Mouse (Mus musculus) CH12.LX (cell line): Measurements from ENCODE around the gene Mt3. TPM values are rescaled to one million over a fixed set of nuclear protein-coding genes. Genes with fewer than 3 reads are reported as not detected.

ENCODE experiments used
- DNase-seq: peaks from one replicate; pipeline ENCODE4 v3.0.0-alpha.2; 2013; ENCODE audit errors: extremely low read depth
- H3K27ac ChIP-seq: 2 replicates; pipeline ENCODE4 v1.5.1; 2012; ENCODE audit warnings: low read depth, mild to moderate bottlenecking, control low read depth, moderate library complexity; ENCODE audit not compliant: insufficient read depth
- H3K27me3 ChIP-seq: replicated peaks from 2 replicates; pipeline ENCODE3; 2012; ENCODE audit warnings: inconsistent platforms
- H3K36me3 ChIP-seq, 2 experiments: replicated peaks in 1 of 2; 2 replicates each; pipeline versions ENCODE3 to v1.6.1; 2012; ENCODE audit warnings: inconsistent platforms in 1 of 2, low read length in 1 of 2, mild to moderate bottlenecking in 1 of 2, mixed read lengths in 1 of 2, moderate library complexity in 1 of 2; ENCODE audit not compliant: control insufficient read depth in 1 of 2, insufficient read depth in 1 of 2
- H3K4me1 ChIP-seq, 2 experiments: 2 replicates each; pipeline ENCODE4 v1.6.1; 2012; ENCODE audit warnings: inconsistent platforms in 1 of 2, moderate library complexity in 1 of 2; ENCODE audit not compliant: insufficient read depth in 2 of 2, control insufficient read depth in 1 of 2
- H3K4me2 ChIP-seq: 2 replicates; pipeline ENCODE4 v1.6.1; 2012; ENCODE audit warnings: low read depth, mild to moderate bottlenecking, control low read depth; ENCODE audit not compliant: poor library complexity, insufficient read depth, severe bottlenecking
- H3K4me3 ChIP-seq, 3 experiments: fragments of 150-350 bp in 1 of 3; sonication (generic) in 1 of 3; replicated peaks in 1 of 3; 2 replicates each; pipeline versions ENCODE3 to v1.5.1; 2011 to 2012; ENCODE audit warnings: low read depth in 2 of 3, low read length in 2 of 3, mild to moderate bottlenecking in 2 of 3, moderate library complexity in 2 of 3, control low read depth in 1 of 3, improper control_type of control experiment in 1 of 3, inconsistent platforms in 1 of 3, mixed read lengths in 1 of 3; ENCODE audit not compliant: poor library complexity in 1 of 3
- H3K79me2 ChIP-seq: replicated peaks from 2 replicates; pipeline ENCODE4 v1.6.1; 2012; ENCODE audit warnings: mild to moderate bottlenecking, moderate library complexity; ENCODE audit not compliant: control insufficient read depth, poor library complexity, insufficient read depth, severe bottlenecking; ENCODE audit errors: extremely low read depth
- H3K9ac ChIP-seq: 2 replicates; pipeline ENCODE4 v1.6.1; 2012; ENCODE audit warnings: low read depth, mild to moderate bottlenecking, control low read depth, moderate library complexity; ENCODE audit not compliant: insufficient read depth
- H3K9me3 ChIP-seq: replicated peaks from 2 replicates; pipeline ENCODE3; 2012; ENCODE audit warnings: low read length, inconsistent platforms, mixed read lengths
- CHD1 ChIP-seq: IDR thresholded peaks from 2 replicates; pipeline ENCODE4 v1.6.1; 2012; ENCODE audit warnings: low read depth, low read length, improper control_type of control experiment, inconsistent platforms
- CTCF ChIP-seq, 2 experiments: IDR thresholded peaks in 1 of 2; conservative IDR thresholded peaks in 1 of 2; 2 replicates each; pipeline ENCODE4 v1.5.1; 2011 to 2012; ENCODE audit warnings: low read depth in 2 of 2, low read length in 2 of 2, improper control_type of control experiment in 1 of 2, inconsistent platforms in 1 of 2, mild to moderate bottlenecking in 1 of 2, moderate library complexity in 1 of 2
- E2F4 ChIP-seq: IDR thresholded peaks from 2 replicates; pipeline ENCODE4 v1.6.1; 2011; ENCODE audit warnings: low read depth, low read length, improper control_type of control experiment; ENCODE audit not compliant: insufficient replicate concordance
- ELF1 ChIP-seq: IDR thresholded peaks from 2 replicates; pipeline ENCODE4 v1.6.1; 2014; ENCODE audit warnings: low read depth, mild to moderate bottlenecking, inconsistent platforms, low read length, improper control_type of control experiment
- GABPA ChIP-seq: IDR thresholded peaks from 2 replicates; pipeline ENCODE4 v1.6.1; 2012; ENCODE audit warnings: low read depth, low read length, improper control_type of control experiment, inconsistent platforms; ENCODE audit not compliant: insufficient replicate concordance
- IRF4 ChIP-seq: IDR thresholded peaks from 2 replicates; pipeline ENCODE4 v1.6.1; 2014; ENCODE audit warnings: low read depth, mild to moderate bottlenecking, inconsistent platforms, low read length, improper control_type of control experiment
- JUN ChIP-seq: IDR thresholded peaks from 2 replicates; pipeline ENCODE4 v1.6.1; 2011; ENCODE audit warnings: low read depth, mild to moderate bottlenecking, low read length, improper control_type of control experiment, moderate library complexity; ENCODE audit not compliant: insufficient read depth
- JUND ChIP-seq: conservative IDR thresholded peaks from 2 replicates; pipeline ENCODE4 v1.6.1; 2011; ENCODE audit warnings: low read depth, low read length, improper control_type of control experiment
- MAFK ChIP-seq: IDR thresholded peaks from 2 replicates; pipeline ENCODE4 v1.6.1; 2011; ENCODE audit warnings: low read length, improper control_type of control experiment; ENCODE audit not compliant: insufficient replicate concordance
- MAX ChIP-seq: IDR thresholded peaks from 2 replicates; pipeline ENCODE4 v1.6.1; 2011; ENCODE audit warnings: low read length, improper control_type of control experiment
- MEF2A ChIP-seq: IDR thresholded peaks from 2 replicates; pipeline ENCODE4 v1.6.1; 2014; ENCODE audit warnings: low read depth, mild to moderate bottlenecking, inconsistent platforms, low read length, improper control_type of control experiment, borderline replicate concordance
- MXI1 ChIP-seq: IDR thresholded peaks from 2 replicates; pipeline ENCODE4 v1.6.1; 2011; ENCODE audit warnings: mild to moderate bottlenecking, low read depth, low read length, improper control_type of control experiment
- MYC ChIP-seq: IDR thresholded peaks from 2 replicates; pipeline ENCODE4 v1.6.1; 2011; ENCODE audit warnings: low read depth, mild to moderate bottlenecking, improper control_type of control experiment, low read length
- NRF1 ChIP-seq: IDR thresholded peaks from 2 replicates; pipeline ENCODE4 v1.6.1; 2014; ENCODE audit warnings: low read depth, mild to moderate bottlenecking, inconsistent platforms, low read length, improper control_type of control experiment, moderate library complexity
- PAX5 ChIP-seq: IDR thresholded peaks from 2 replicates; pipeline ENCODE4 v1.6.1; 2012; ENCODE audit warnings: low read length, inconsistent platforms, mixed read lengths
- POLR2A ChIP-seq: IDR thresholded peaks from 2 replicates; pipeline ENCODE4 v1.6.1; 2011; ENCODE audit warnings: low read depth, mild to moderate bottlenecking, improper control_type of control experiment, low read length
- POLR2AphosphoS2 ChIP-seq: IDR thresholded peaks from 2 replicates; pipeline ENCODE4 v1.6.1; 2011; ENCODE audit warnings: low read depth, low read length, improper control_type of control experiment
- RAD21 ChIP-seq: IDR thresholded peaks from 2 replicates; pipeline ENCODE4 v1.6.1; 2011; ENCODE audit warnings: low read depth, mild to moderate bottlenecking, low read length, improper control_type of control experiment, moderate library complexity
- SIN3A ChIP-seq: IDR thresholded peaks from 2 replicates; pipeline ENCODE4 v1.6.1; 2012; ENCODE audit warnings: low read length, improper control_type of control experiment, inconsistent platforms
- SMC3 ChIP-seq: IDR thresholded peaks from 2 replicates; pipeline ENCODE4 v1.6.1; 2011; ENCODE audit warnings: low read depth, low read length, improper control_type of control experiment
- TBP ChIP-seq: conservative IDR thresholded peaks from 2 replicates; pipeline ENCODE4 v1.6.1; 2011; ENCODE audit warnings: low read depth, low read length, improper control_type of control experiment
- TCF12 ChIP-seq: IDR thresholded peaks from 2 replicates; pipeline ENCODE4 v1.6.1; 2014; ENCODE audit warnings: low read depth, mild to moderate bottlenecking, inconsistent platforms, low read length, improper control_type of control experiment
- UBTF ChIP-seq: IDR thresholded peaks from 2 replicates; pipeline ENCODE4 v1.6.1; 2012; ENCODE audit warnings: low read depth, mild to moderate bottlenecking, inconsistent platforms, low read length, improper control_type of control experiment, moderate library complexity
- USF1 ChIP-seq: IDR thresholded peaks from 2 replicates; pipeline ENCODE4 v1.6.1; 2014; ENCODE audit warnings: low read depth, mild to moderate bottlenecking, inconsistent platforms, low read length, improper control_type of control experiment
- USF2 ChIP-seq: conservative IDR thresholded peaks from 2 replicates; pipeline ENCODE4 v1.6.1; 2011; ENCODE audit warnings: low read depth, low read length, improper control_type of control experiment
- ZKSCAN1 ChIP-seq: IDR thresholded peaks from 2 replicates; pipeline ENCODE4 v1.6.1; 2012; ENCODE audit warnings: low read depth, inconsistent platforms, low read length, improper control_type of control experiment, borderline replicate concordance
- ZNF384 ChIP-seq: IDR thresholded peaks from 2 replicates; pipeline ENCODE4 v1.6.1; 2012; ENCODE audit warnings: low read depth, low read length, improper control_type of control experiment, inconsistent platforms
- dilution Hi-C: fragments of 300-500 bp; cut with MboI; formaldehyde crosslinking; loops from 2 replicates; pipeline ENCODE4 v1.14.3; 2020; ENCODE audit warnings: low sequenced_read_pairs; ENCODE audit not compliant: extremely low pct_unique_long_range_greater_than_20kb, extremely low pct_ligation_motif_present
- in situ Hi-C: fragments of 300-500 bp; cut with MboI; formaldehyde crosslinking; loops from 3 replicates; pipeline ENCODE4 v1.14.3; 2019; ENCODE audit warnings: low sequenced_read_pairs, low pct_ligation_motif_present, low pct_unique_long_range_greater_than_20kb, mixed read lengths
- polyA plus RNA-seq: library from polyadenylated mRNA; unstranded; fragments of >175 nt; gene quantifications from 2 replicates; pipeline ENCODE4 v1.2.1, GENCODE M21; 2012; ENCODE audit warnings: low read depth; ENCODE audit not compliant: insufficient read length
- total RNA-seq, 2 experiments: library from RNA; depleted of rRNA; stranded (reverse); fragments of 300-350 nt in 1 of 2; fragments of >200 nt in 1 of 2; gene quantifications; 2 replicates each; pipeline ENCODE4 v1.2.3; 2012 to 2014

Gene Mt3
- total and polyA plus RNA-seq, 3 experiments, result 1.9 to 20.6 TPM; not detected in 1

- no peak overlapping the region for H3K9ac ChIP-seq
- no peak for TF ChIP-seq ZKSCAN1
- TF ChIP-seq USF1, result no peak
- no peak for TF ChIP-seq PAX5
- TF ChIP-seq TCF12, result no peak
- no peak for TF ChIP-seq E2F4
- no peak for TF ChIP-seq MEF2A
- no peak for TF ChIP-seq CTCF (conservative IDR thresholded peaks at IDR 0.05 in 1 of 2, IDR thresholded peaks at IDR 0.05 in 1 of 2; ENCODE audit: low read depth in 2 of 2, low read length in 2 of 2)
- TF ChIP-seq TBP, result no peak
- no peak for TF ChIP-seq ELF1
- no peak for TF ChIP-seq MXI1
- TF ChIP-seq MAX, result no peak
- TF ChIP-seq CHD1, result no peak
- TF ChIP-seq ZNF384, result no peak
- no peak for TF ChIP-seq UBTF
- no peak for TF ChIP-seq IRF4
- TF ChIP-seq JUND, result no peak
- TF ChIP-seq GABPA, result no peak
- TF ChIP-seq, all 38 proteins: peak for 0
- in situ Hi-C loops (no loop called here), dilution Hi-C loops (no loop called here)
- no peaks in the 10 kb centered on the region for H3K9me3 ChIP-seq
- H3K4me3 ChIP-seq, result no peak overlapping the region
- DNase-seq, result no peak
- peaks cover 5 to 6% of the 10 kb centered on the region in 2 experiments; a peak in 2 of 4 replicates for H3K4me1 ChIP-seq
- no peaks in the 10 kb centered on the region for H3K36me3 ChIP-seq
- H3K79me2 ChIP-seq, result no peaks in the 10 kb centered on the region
- no peak overlapping the region for H3K4me2 ChIP-seq
- no peak overlapping the region for H3K27ac ChIP-seq
- H3K27me3 ChIP-seq, result peaks cover 8% of the 10 kb centered on the region
These were observed 24.7 kb upstream of the Mt3 start for GRCm38 (mm10) chr8:94127711-94128110.

- no peak for DNase-seq
- dilution Hi-C loops, result no loop called here
These were observed 23.1 kb upstream of the Mt3 start for GRCm38 (mm10) chr8:94129133-94129789.

More at GRCm38 (mm10) chr8:94129133-94129789, 23.1 kb upstream of the Mt3 start:
- Histone ChIP-seq H3K79me2 (no peaks in the 10 kb centered on the region), H3K27ac (no peak overlapping the region), H3K4me2 (no peak overlapping the region), H3K4me1 (no peaks in the 10 kb centered on the region), H3K27me3 (peaks cover 6% of the 10 kb centered on the region), H3K36me3 (no peaks in the 10 kb centered on the region), H3K9me3 (peaks cover 4% of the 10 kb centered on the region), H3K9ac (no peak overlapping the region), H3K4me3 (no peak overlapping the region)
- in situ Hi-C loops, result no loop called here
- no peak for TF ChIP-seq USF2
- TF ChIP-seq MYC, result no peak
- TF ChIP-seq CHD1, result no peak
- no peak for TF ChIP-seq MAFK
- TF ChIP-seq SMC3, result no peak
- no peak for TF ChIP-seq POLR2A
- no peak for TF ChIP-seq USF1
- no peak for TF ChIP-seq MXI1
- TF ChIP-seq CTCF (conservative IDR thresholded peaks at IDR 0.05 in 1 of 2, IDR thresholded peaks at IDR 0.05 in 1 of 2; ENCODE audit: low read depth in 2 of 2, low read length in 2 of 2), result no peak
- no peak for TF ChIP-seq MAX
- no peak for TF ChIP-seq JUN
- TF ChIP-seq POLR2AphosphoS2, result no peak
- no peak for TF ChIP-seq E2F4
- no peak for TF ChIP-seq ZKSCAN1
- no peak for TF ChIP-seq RAD21
- TF ChIP-seq IRF4, result no peak
- no peak for TF ChIP-seq NRF1
- no peak for TF ChIP-seq SIN3A
